Mouse (Mus musculus): Measurements from ENCODE around the gene Thbs2.
"Not testable (repeated sequence)": the region's sequence is repeated elsewhere in the genome, so short reads cannot be mapped to it uniquely, and the experiment has no call there.

Thbs2 gene

GRCm38 (mm10) chr17:14627828-14628338, 66.2 kb downstream of the Thbs2 start:
- DNase-seq = peak; percentile 34 to 46

GRCm38 (mm10) chr17:14624433-14624832, 69.6 kb downstream of the Thbs2 start:
- DNase-seq = no peak

GRCm38 (mm10) chr17:14621006-14621405, 73.0 kb downstream of the Thbs2 start:
- DNase-seq = not testable (repeated sequence)

- no peak for DNase-seq
Measured at GRCm38 (mm10) chr17:14620037-14620436, 74.0 kb downstream of the Thbs2 start.

GRCm38 (mm10) chr17:14619038-14619437, 75.0 kb downstream of the Thbs2 start:
- peak; percentile 13 to 36 for DNase-seq
